Mouse (Mus musculus) spleen, postnatal 4 days (tissue): ENCODE data around the gene Atad3a.
A peak's percentile ranks its signal among the peaks of the same experiment; 100 is the strongest.

Experiments used
- DNase-seq, 2 experiments: peaks; one replicate each; pipeline ENCODE4 v3.0.0; 2022; ENCODE audit warnings: low spot score in 2 of 2

Gene Atad3a

DNA sequence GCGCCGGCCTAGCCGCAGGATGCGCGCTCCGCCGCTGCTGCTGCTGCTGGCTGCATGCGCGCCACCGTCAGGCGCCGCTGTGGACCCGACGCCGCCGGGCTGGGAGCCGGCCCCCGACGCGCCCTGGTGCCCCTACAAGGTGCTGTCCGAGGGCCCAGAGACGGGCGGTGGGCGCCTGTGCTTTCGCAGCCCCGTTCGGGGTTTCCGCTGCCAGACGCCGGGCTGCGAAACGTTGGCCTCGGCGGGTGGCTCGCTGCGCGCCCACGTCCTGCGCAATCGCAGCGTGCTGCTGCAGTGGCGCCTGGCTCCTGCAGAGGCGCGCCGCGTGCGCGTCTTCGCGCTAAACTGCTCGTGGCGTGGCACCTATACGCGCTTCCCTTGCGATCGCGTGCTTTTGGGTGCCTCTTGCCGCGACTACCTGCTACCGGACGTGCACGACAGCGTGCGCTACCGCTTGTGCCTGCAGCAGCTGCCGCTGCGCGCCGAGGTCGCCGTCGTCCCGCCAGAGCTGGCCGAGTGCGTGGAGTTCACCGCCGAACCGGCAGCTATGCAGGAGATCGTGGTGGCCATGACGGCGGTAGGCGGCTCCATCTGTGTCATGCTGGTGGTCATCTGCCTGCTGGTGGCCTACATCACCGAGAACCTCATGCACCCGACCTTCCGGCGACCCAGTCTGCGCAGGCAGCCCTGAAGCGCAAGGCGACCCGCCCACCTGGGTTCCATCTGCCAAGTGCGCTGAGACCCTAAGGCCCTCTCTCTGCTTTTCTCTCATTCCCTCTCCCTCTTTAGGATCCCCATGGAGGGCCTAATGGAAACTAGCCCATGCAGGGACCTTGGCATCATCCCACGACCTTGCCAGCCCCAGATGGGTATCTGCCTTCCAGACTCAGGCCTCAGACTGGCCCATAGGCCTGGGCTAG lies 66.2 kb downstream of the Atad3a start:
- peak; percentile 42 to 74 for DNase-seq

DNA sequence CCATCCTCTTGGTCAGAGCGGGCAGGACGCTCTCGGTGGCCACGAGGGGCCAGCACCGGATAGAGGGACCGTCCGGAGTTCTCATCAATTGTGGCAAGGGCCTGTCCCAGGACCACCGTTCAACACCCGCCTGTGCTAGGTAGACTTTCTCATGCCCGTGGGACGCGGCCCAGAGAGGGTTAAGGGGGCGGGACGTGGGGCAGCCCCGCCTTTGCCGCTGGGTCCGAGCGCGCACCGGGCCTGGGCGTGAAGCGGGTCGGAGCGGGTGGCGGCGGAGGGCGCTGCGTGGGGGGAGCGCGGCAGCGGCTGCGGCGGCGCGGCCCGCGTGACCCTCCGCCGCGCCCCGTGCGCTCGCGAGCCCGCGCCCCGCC lies 66.8 kb downstream of the Atad3a start, which contains the start of gene Fndc10:
TSS of gene Fndc10 (plus strand) at position 232 of the 371 bp plus-strand sequence.
- peak; percentile 40 to 74 for DNase-seq

DNA sequence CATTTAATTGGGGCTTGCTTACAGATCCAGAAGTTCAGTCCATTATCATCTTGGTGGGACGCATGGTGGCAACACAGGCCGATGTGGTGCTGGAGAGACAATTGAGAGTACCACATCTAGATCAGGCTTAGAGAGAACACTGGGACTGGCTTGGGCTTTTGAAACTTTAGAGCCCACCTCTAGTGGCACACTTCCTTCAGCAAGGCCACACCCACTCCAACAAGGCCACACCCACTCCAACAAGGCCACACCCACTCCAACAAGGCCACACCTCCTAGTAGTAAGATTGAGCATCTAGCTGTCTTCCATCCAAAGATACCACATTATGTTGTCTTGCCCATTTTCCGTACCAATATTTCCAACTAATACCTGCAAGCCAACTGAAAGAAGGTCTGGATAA lies 68.5 kb downstream of the Atad3a start:
- no peak for DNase-seq
